Mouse (Mus musculus) thymus, adult 2 months (tissue): ENCODE data around the gene Galnt12.

Source experiments
- CTCF ChIP-seq: fragments of 200-500 bp; IDR thresholded peaks from 2 replicates; pipeline ENCODE4 v1.5.1; 2012; ENCODE audit warnings: mild to moderate bottlenecking, control low read depth, low read length, moderate library complexity, borderline replicate concordance; ENCODE audit not compliant: control insufficient read depth, poor library complexity, insufficient read depth; ENCODE audit errors: extremely low read depth
- POLR2A ChIP-seq: fragments of 200-500 bp; IDR thresholded peaks from 2 replicates; pipeline ENCODE4 v1.6.1; 2012; ENCODE audit warnings: mild to moderate bottlenecking, low read length, control low read depth, moderate library complexity; ENCODE audit not compliant: control insufficient read depth, poor library complexity, insufficient read depth; ENCODE audit errors: extremely low read depth

DNA sequence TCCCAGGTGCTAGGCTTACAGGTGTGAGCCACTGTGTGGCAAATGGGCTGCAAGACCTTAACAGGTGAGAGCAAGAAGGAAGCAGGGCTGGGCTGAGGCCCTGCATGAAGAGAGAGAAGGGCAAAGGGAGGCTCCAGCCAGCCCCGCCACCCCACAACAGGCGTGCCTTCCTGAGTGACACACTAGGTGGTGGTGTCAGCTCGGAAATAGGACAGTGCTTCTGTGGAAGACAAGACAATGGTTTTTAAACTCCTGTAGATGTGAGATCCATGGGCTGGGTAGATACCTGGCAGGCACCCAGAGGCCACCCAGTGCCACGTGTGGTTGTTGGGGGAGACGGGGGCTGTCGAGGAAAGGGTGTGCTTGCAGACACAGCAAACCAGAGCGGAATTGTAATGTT is 36.8 kb downstream of the Galnt12 start:
- no peak for TF ChIP-seq CTCF
- TF ChIP-seq POLR2A, result no peak
